Mouse (Mus musculus): Measurements from ENCODE around the gene Hcrtr1. TPM values are rescaled to one million over a fixed set of nuclear protein-coding genes. Genes with fewer than 3 reads are reported as not detected.

The Hcrtr1 gene
- total RNA-seq, 1 experiment from 2014 or later: not detected

- no peak for ATAC-seq (ENCODE audit: extremely low read depth, insufficient number of reproducible peaks, low FRiP score, poor library complexity, severe bottlenecking)
Measured at GRCm38 (mm10) chr4:130169411-130169971, 30.3 kb upstream of the Hcrtr1 start.

GRCm38 (mm10) chr4:130168280-130169183 is 29.4 kb upstream of the Hcrtr1 start:
- ATAC-seq (ENCODE audit: extremely low read depth, insufficient number of reproducible peaks, low FRiP score, poor library complexity, severe bottlenecking): no peak

- ATAC-seq (ENCODE audit: extremely low read depth, insufficient number of reproducible peaks, low FRiP score, poor library complexity, severe bottlenecking): no peak
Measured at GRCm38 (mm10) chr4:130167814-130168213, 28.7 kb upstream of the Hcrtr1 start.

- ATAC-seq (ENCODE audit: extremely low read depth, insufficient number of reproducible peaks, low FRiP score, poor library complexity, severe bottlenecking): no peak
Measured at GRCm38 (mm10) chr4:130167321-130167720, 28.2 kb upstream of the Hcrtr1 start.

GRCm38 (mm10) chr4:130166592-130166991 is 27.4 kb upstream of the Hcrtr1 start:
- ATAC-seq (ENCODE audit: extremely low read depth, insufficient number of reproducible peaks, low FRiP score, poor library complexity, severe bottlenecking): no peak

- ATAC-seq (ENCODE audit: extremely low read depth, insufficient number of reproducible peaks, low FRiP score, poor library complexity, severe bottlenecking): no peak
Measured at GRCm38 (mm10) chr4:130166061-130166460, 26.9 kb upstream of the Hcrtr1 start.

GRCm38 (mm10) chr4:130164121-130164520 is 25.0 kb upstream of the Hcrtr1 start:
- ATAC-seq (ENCODE audit: extremely low read depth, insufficient number of reproducible peaks, low FRiP score, poor library complexity, severe bottlenecking): no peak

- ATAC-seq (ENCODE audit: extremely low read depth, insufficient number of reproducible peaks, low FRiP score, poor library complexity, severe bottlenecking): no peak
Measured at GRCm38 (mm10) chr4:130163391-130163861, 24.3 kb upstream of the Hcrtr1 start.

DNA sequence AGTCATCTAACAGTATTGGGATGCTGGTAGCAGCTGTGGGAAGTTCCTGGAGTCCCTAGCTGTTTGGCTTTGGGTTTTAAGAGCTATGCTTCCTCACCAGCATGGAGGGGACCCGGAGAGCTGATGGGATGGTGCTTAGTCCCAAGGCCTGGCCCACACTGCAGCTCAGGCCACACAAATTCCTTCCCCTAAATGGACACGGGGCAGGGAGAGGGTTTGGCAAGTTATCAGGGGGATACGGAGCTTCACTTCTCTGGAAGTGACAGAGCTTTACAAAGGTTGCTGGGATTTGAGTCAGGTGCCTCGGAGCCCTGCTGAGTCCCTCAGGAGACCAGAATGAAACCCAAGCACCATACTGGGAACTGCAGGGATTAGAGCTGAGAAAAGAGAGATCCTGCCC is 22.2 kb upstream of the Hcrtr1 start:
- no peak for ATAC-seq (ENCODE audit: extremely low read depth, insufficient number of reproducible peaks, low FRiP score, poor library complexity, severe bottlenecking)

GRCm38 (mm10) chr4:130156812-130157371 is 17.7 kb upstream of the Hcrtr1 start:
- ATAC-seq (ENCODE audit: extremely low read depth, insufficient number of reproducible peaks, low FRiP score, poor library complexity, severe bottlenecking): no peak

GRCm38 (mm10) chr4:130154250-130154649 is 15.1 kb upstream of the Hcrtr1 start:
- ATAC-seq (ENCODE audit: extremely low read depth, insufficient number of reproducible peaks, low FRiP score, poor library complexity, severe bottlenecking): no peak

- ATAC-seq (ENCODE audit: extremely low read depth, insufficient number of reproducible peaks, low FRiP score, poor library complexity, severe bottlenecking): peak; percentile 72
Measured at GRCm38 (mm10) chr4:130148405-130148804, 9.2 kb upstream of the Hcrtr1 start.

GRCm38 (mm10) chr4:130141786-130142185 is 2.6 kb upstream of the Hcrtr1 start:
- ATAC-seq (ENCODE audit: extremely low read depth, insufficient number of reproducible peaks, low FRiP score, poor library complexity, severe bottlenecking): no peak

- ATAC-seq (ENCODE audit: extremely low read depth, insufficient number of reproducible peaks, low FRiP score, poor library complexity, severe bottlenecking): no peak
Measured at GRCm38 (mm10) chr4:130140992-130141402, 1.8 kb upstream of the Hcrtr1 start.

DNA sequence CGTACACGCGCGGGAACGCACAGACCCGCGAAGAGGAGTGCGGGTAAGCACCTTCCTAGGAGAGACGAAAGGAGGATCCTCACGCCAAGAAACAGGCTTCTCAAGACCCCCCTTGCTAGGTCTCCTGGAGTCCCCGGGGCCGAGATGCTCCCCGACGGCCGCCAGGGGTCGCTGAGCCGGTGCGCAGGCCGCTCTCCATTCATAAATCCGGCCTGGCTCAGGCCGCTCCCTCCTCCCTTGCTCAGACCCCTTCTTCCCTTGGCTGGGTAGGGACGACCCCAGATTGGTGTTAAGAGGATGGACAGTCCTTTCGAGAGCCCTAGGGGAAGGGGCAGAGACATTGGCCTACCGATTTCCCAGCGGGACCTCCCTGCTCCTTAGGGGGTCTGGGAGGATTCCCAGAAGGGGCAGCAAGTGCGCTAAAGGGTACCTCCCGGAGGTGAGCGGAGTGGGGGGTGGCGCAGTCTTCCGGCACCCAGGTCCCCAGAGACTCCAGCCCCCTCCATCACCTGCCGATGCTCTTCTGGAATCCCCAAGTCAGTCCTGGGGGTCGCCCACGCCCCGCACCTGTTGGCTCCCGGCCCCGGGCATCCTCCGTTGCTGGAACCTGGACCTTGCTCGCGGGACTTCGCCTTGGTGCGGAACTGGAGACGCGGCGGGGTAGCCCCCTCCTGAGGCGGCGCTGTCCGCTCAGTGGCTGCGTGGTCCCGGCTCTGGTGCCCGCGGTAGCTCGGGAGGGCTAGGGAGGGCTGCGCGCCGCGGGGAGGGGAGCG is 532 bp downstream of the Hcrtr1 start:
- peak; percentile 47; the same call in 1 of the 2 replicates for ATAC-seq (ENCODE audit: extremely low read depth, insufficient number of reproducible peaks, low FRiP score, poor library complexity, severe bottlenecking)

- no peak for ATAC-seq (ENCODE audit: extremely low read depth, insufficient number of reproducible peaks, low FRiP score, poor library complexity, severe bottlenecking)
Measured at GRCm38 (mm10) chr4:130133399-130133798, 5.8 kb downstream of the Hcrtr1 start.

GRCm38 (mm10) chr4:130131448-130132105 is 7.6 kb downstream of the Hcrtr1 start:
- ATAC-seq (ENCODE audit: extremely low read depth, insufficient number of reproducible peaks, low FRiP score, poor library complexity, severe bottlenecking): no peak

GRCm38 (mm10) chr4:130130641-130131350 is 8.4 kb downstream of the Hcrtr1 start:
- no peak for ATAC-seq (ENCODE audit: extremely low read depth, insufficient number of reproducible peaks, low FRiP score, poor library complexity, severe bottlenecking)

Data from neutrophil, adult 5-6 weeks (primary cell).